Mouse (Mus musculus): ENCODE data around the gene Slc37a2. TPM values are rescaled to one million over a fixed set of nuclear protein-coding genes. Genes with fewer than 3 reads are reported as not detected.

Gene Slc37a2
- total and polyA plus RNA-seq, 3 experiments: 8.9 to 14.5 (median 13.0) TPM

- H3K79me2 ChIP-seq (replicated peaks; ENCODE audit: control insufficient read depth, extremely low read depth, insufficient read depth, poor library complexity, severe bottlenecking): no peaks in the 10 kb centered on the region; the same call in 1 of the 2 replicates
- H3K4me3 ChIP-seq (replicated peaks in 1 of 3; ENCODE audit: low read depth in 2 of 3, low read length in 2 of 3, poor library complexity in 1 of 3): no peak overlapping the region
- no peaks in the 10 kb centered on the region for H3K9me3 ChIP-seq (replicated peaks; ENCODE audit: low read length)
- peaks cover 0 to 30% of the 10 kb centered on the region in 2 experiments for H3K36me3 ChIP-seq (replicated peaks in 1 of 2; ENCODE audit: control insufficient read depth in 1 of 2, insufficient read depth in 1 of 2, low read length in 1 of 2)
- no peak for TF ChIP-seq CTCF (conservative IDR thresholded peaks at IDR 0.05 in 1 of 2, IDR thresholded peaks at IDR 0.05 in 1 of 2; ENCODE audit: low read depth in 2 of 2, low read length in 2 of 2)
- no peak for TF ChIP-seq PAX5 (IDR thresholded peaks at IDR 0.05; ENCODE audit: low read length)
- TF ChIP-seq ETS1 (conservative IDR thresholded peaks at IDR 0.05; ENCODE audit: low read depth, low read length): no peak
- TF ChIP-seq POLR2AphosphoS2 (IDR thresholded peaks at IDR 0.05; ENCODE audit: low read depth, low read length): no peak
- TF ChIP-seq EP300 (IDR thresholded peaks at IDR 0.05; ENCODE audit: low read length): no peak
- no peak for TF ChIP-seq JUND (conservative IDR thresholded peaks at IDR 0.05; ENCODE audit: low read depth, low read length)
- TF ChIP-seq UBTF (IDR thresholded peaks at IDR 0.05; ENCODE audit: low read depth, low read length): no peak
- H3K9ac ChIP-seq (ENCODE audit: insufficient read depth, low read depth): no peak overlapping the region
- no peak overlapping the region for H3K27ac ChIP-seq (ENCODE audit: insufficient read depth, low read depth)
- no peaks in the 10 kb centered on the region for H3K27me3 ChIP-seq (replicated peaks)
- H3K4me1 ChIP-seq (ENCODE audit: control insufficient read depth in 1 of 2, insufficient read depth in 2 of 2): peaks cover 8 to 63% of the 10 kb centered on the region in 2 experiments
- DNase-seq (ENCODE audit: extremely low read depth): no peak
- in situ Hi-C loops (cut with MboI; ENCODE audit: low pct_ligation_motif_present, low pct_unique_long_range_greater_than_20kb, low sequenced_read_pairs): no loop called here
- H3K4me2 ChIP-seq (ENCODE audit: insufficient read depth, low read depth, poor library complexity, severe bottlenecking): no peak overlapping the region
- dilution Hi-C loops (cut with MboI; ENCODE audit: extremely low pct_ligation_motif_present, extremely low pct_unique_long_range_greater_than_20kb, low sequenced_read_pairs): no loop called here
Observed at GRCm38 (mm10) chr9:37250631-37251030, 4.9 kb downstream of the Slc37a2 start.

DNA sequence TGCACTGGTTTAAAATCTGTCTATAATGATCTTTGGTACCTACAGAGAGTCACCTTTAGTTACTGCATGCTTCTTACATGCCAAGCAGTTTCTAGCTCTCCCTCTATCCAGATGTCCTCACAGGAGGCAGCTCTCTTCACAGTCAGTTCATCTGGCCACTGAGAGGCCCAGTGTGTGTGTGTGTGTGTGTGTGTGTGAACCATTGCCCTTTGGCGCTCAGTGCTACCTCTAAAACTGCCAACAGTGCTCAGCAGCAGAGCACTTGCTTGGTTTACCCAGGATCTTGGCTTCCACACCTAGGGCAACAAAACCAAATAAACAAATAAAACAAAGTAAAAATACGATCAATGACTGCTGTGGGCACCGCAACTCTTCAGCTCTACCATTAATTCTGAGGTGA, 5.6 kb downstream of the Slc37a2 start:
- H3K27ac ChIP-seq (ENCODE audit: insufficient read depth, low read depth): no peak overlapping the region
- peaks cover 10 to 69% of the 10 kb centered on the region in 2 experiments for H3K4me1 ChIP-seq (ENCODE audit: control insufficient read depth in 1 of 2, insufficient read depth in 2 of 2)
- dilution Hi-C loops (cut with MboI; ENCODE audit: extremely low pct_ligation_motif_present, extremely low pct_unique_long_range_greater_than_20kb, low sequenced_read_pairs) (no loop called here), in situ Hi-C loops (cut with MboI; ENCODE audit: low pct_ligation_motif_present, low pct_unique_long_range_greater_than_20kb, low sequenced_read_pairs) (no loop called here)
- no peaks in the 10 kb centered on the region; the same call in 1 of the 2 replicates for H3K79me2 ChIP-seq (replicated peaks; ENCODE audit: control insufficient read depth, extremely low read depth, insufficient read depth, poor library complexity, severe bottlenecking)
- no peaks in the 10 kb centered on the region for H3K9me3 ChIP-seq (replicated peaks; ENCODE audit: low read length)
- no peak overlapping the region for H3K4me3 ChIP-seq (replicated peaks in 1 of 3; ENCODE audit: low read depth in 2 of 3, low read length in 2 of 3, poor library complexity in 1 of 3)
- no peak overlapping the region for H3K9ac ChIP-seq (ENCODE audit: insufficient read depth, low read depth)
- TF ChIP-seq NRF1 (IDR thresholded peaks at IDR 0.05; ENCODE audit: low read depth, low read length) (no peak), ELF1 (IDR thresholded peaks at IDR 0.05; ENCODE audit: low read depth, low read length) (no peak), HCFC1 (IDR thresholded peaks at IDR 0.05; ENCODE audit: low read depth, low read length) (no peak), ZNF384 (IDR thresholded peaks at IDR 0.05; ENCODE audit: low read depth, low read length) (no peak), BHLHE40 (IDR thresholded peaks at IDR 0.05; ENCODE audit: low read depth, low read length) (no peak), MAFK (IDR thresholded peaks at IDR 0.05; ENCODE audit: insufficient replicate concordance, low read length) (no peak), ZKSCAN1 (IDR thresholded peaks at IDR 0.05; ENCODE audit: borderline replicate concordance, low read depth, low read length) (no peak), ZMIZ1 (IDR thresholded peaks at IDR 0.05; ENCODE audit: low read depth, low read length) (no peak), ZC3H11A (IDR thresholded peaks at IDR 0.05; ENCODE audit: low read depth, low read length) (no peak), UBTF (IDR thresholded peaks at IDR 0.05; ENCODE audit: low read depth, low read length) (no peak), USF2 (conservative IDR thresholded peaks at IDR 0.05; ENCODE audit: low read depth, low read length) (no peak), ETS1 (conservative IDR thresholded peaks at IDR 0.05; ENCODE audit: low read depth, low read length) (no peak), MAZ (IDR thresholded peaks at IDR 0.05; ENCODE audit: low read depth, low read length) (no peak), USF1 (IDR thresholded peaks at IDR 0.05; ENCODE audit: low read depth, low read length) (no peak), TCF12 (IDR thresholded peaks at IDR 0.05; ENCODE audit: low read depth, low read length) (no peak)
- no peaks in the 10 kb centered on the region for H3K27me3 ChIP-seq (replicated peaks)
- H3K36me3 ChIP-seq (replicated peaks in 1 of 2; ENCODE audit: control insufficient read depth in 1 of 2, insufficient read depth in 1 of 2, low read length in 1 of 2): peaks cover 0 to 30% of the 10 kb centered on the region in 2 experiments
- no peak for DNase-seq (ENCODE audit: extremely low read depth)
- H3K4me2 ChIP-seq (ENCODE audit: insufficient read depth, low read depth, poor library complexity, severe bottlenecking): no peak overlapping the region

All from CH12.LX (cell line).